Mouse (Mus musculus): ENCODE results near the gene Tmem44. TPM values are rescaled to one million over a fixed set of nuclear protein-coding genes. Genes with fewer than 3 reads are reported as not detected.
"Not testable (repeated sequence)": the region's sequence is repeated elsewhere in the genome, so short reads cannot be mapped to it uniquely, and the experiment has no call there.

The Tmem44 gene
- polyA plus RNA-seq, 3 experiments from 2014 or later, result 0.17 to 0.81 (median 0.70) TPM

GRCm38 (mm10) chr16:30494883-30495282 is 55.8 kb downstream of the Tmem44 start:
- ATAC-seq, result no peak

GRCm38 (mm10) chr16:30491742-30492141 is 58.9 kb downstream of the Tmem44 start:
- no peak for ATAC-seq

GRCm38 (mm10) chr16:30490791-30491190 is 59.9 kb downstream of the Tmem44 start:
- ATAC-seq, result no peak

- no peak for ATAC-seq
Measured at GRCm38 (mm10) chr16:30490316-30490715, 60.3 kb downstream of the Tmem44 start.

GRCm38 (mm10) chr16:30489662-30490061 is 61.0 kb downstream of the Tmem44 start:
- ATAC-seq, result no peak

- no peak for ATAC-seq
Measured at GRCm38 (mm10) chr16:30486498-30486897, 64.1 kb downstream of the Tmem44 start.

- ATAC-seq, result no peak
Measured at GRCm38 (mm10) chr16:30477791-30478190, 72.9 kb downstream of the Tmem44 start.

GRCm38 (mm10) chr16:30477006-30477405 is 73.6 kb downstream of the Tmem44 start:
- no peak for ATAC-seq

- no peak for ATAC-seq
Measured at GRCm38 (mm10) chr16:30475633-30476461, 74.8 kb downstream of the Tmem44 start.

GRCm38 (mm10) chr16:30472447-30472846 is 78.2 kb downstream of the Tmem44 start:
- ATAC-seq, result no peak

- ATAC-seq, result no peak
Measured at GRCm38 (mm10) chr16:30471912-30472311, 78.7 kb downstream of the Tmem44 start.

- no peak for ATAC-seq
Measured at GRCm38 (mm10) chr16:30468944-30469343, 81.7 kb downstream of the Tmem44 start.

- no peak for ATAC-seq
Measured at GRCm38 (mm10) chr16:30465680-30466298, 84.9 kb downstream of the Tmem44 start.

GRCm38 (mm10) chr16:30464742-30465141 is 85.9 kb downstream of the Tmem44 start:
- not testable (repeated sequence) for ATAC-seq

Other genes starting within 250 kb of the Tmem44 start
- gene Gp5, start 240.1 kb downstream of the Tmem44 start, polyA plus RNA-seq (2017; shearing (Covaris generic)), result not detected
- 10 to 100 TPM in 2 of 3 experiments, 1 to 10 TPM in 1; 9.3 to 13.1 (median 12.9) TPM for gene Atp13a3, start 144.9 kb downstream of the Tmem44 start, polyA plus RNA-seq (2017; shearing (Covaris generic))
- gene Lsg1, start 36.8 kb upstream of the Tmem44 start, polyA plus RNA-seq (2017; shearing (Covaris generic)), result 10 to 100 TPM; 59.3 to 77.4 (median 74.7) TPM
- under 1 TPM; 0.50 to 0.88 (median 0.71) TPM for gene Fam43a, start 48.9 kb upstream of the Tmem44 start, polyA plus RNA-seq (2017; shearing (Covaris generic))

All from inflammation-experienced regulatory T-cells, adult 6 months (primary cell).